Mouse (Mus musculus): ENCODE measurements around the gene Adamts12. TPM values are rescaled to one million over a fixed set of nuclear protein-coding genes. Genes with fewer than 3 reads are reported as not detected.

The Adamts12 gene
- polyA plus RNA-seq, 1 experiment from 2014 or later = 3.1 TPM

GRCm38 (mm10) chr15:11038476-11038875, 26.1 kb upstream of the Adamts12 start:
- ATAC-seq (ENCODE audit: low FRiP score) (no peak), DNase-seq (ENCODE audit: low spot score) (peak; percentile 92)
- Histone ChIP-seq H3K4me2 (replicated peaks) (peak overlapping the region; percentile 81), H3K36me3 (replicated peaks; ENCODE audit: control insufficient read depth, insufficient read depth) (no peaks in the 10 kb centered on the region), H3K9me3 (ENCODE audit: control insufficient read depth, low read length) (no peaks in the 10 kb centered on the region), H3K27ac (no peak overlapping the region), H3K27me3 (ENCODE audit: control insufficient read depth, insufficient read depth, low read length) (peaks cover 42% of the 10 kb centered on the region), H3K4me1 (replicated peaks; ENCODE audit: control insufficient read depth, insufficient read depth, low read length) (peaks cover 15% of the 10 kb centered on the region), H3K9ac (no peak overlapping the region), H3K4me3 (replicated peaks; ENCODE audit: low read length) (0 out of 2 replicates have a peak overlapping the region, but pooled peaks have one; percentile 39)
- 3% methylated on average over 12 of the region's 12 CpGs for WGBS

DNA sequence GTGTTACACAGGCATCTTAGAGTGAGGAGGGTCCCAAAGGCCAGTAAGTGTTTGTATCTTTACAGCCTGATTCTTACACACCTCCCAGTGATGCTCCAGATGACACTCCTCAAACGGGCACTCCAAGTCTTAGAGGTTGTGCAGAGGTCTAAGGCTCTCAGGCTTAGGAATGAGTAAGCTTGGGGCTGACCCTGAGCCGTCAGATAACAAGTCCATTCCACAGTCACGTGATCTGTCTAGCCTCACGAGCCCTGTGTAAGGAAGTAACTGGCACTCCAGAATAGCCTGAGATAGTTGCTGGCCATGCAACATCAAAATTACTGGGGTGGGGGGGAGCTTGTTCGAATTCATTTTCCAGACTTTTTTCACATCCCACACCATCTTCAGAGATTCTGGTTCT, 24.5 kb upstream of the Adamts12 start:
- WGBS = 77% methylated on average over 5 of the region's 5 CpGs
- ATAC-seq (ENCODE audit: low FRiP score) (no peak), DNase-seq (ENCODE audit: low spot score) (no peak)
- Histone ChIP-seq H3K36me3 (replicated peaks; ENCODE audit: control insufficient read depth, insufficient read depth) (no peaks in the 10 kb centered on the region), H3K27ac (no peak overlapping the region), H3K9me3 (ENCODE audit: control insufficient read depth, low read length) (no peaks in the 10 kb centered on the region), H3K27me3 (ENCODE audit: control insufficient read depth, insufficient read depth, low read length) (peaks cover 33% of the 10 kb centered on the region), H3K4me1 (replicated peaks; ENCODE audit: control insufficient read depth, insufficient read depth, low read length) (peaks cover 15% of the 10 kb centered on the region), H3K9ac (no peak overlapping the region), H3K4me2 (replicated peaks) (no peak overlapping the region), H3K4me3 (replicated peaks; ENCODE audit: low read length) (no peak overlapping the region)

DNA sequence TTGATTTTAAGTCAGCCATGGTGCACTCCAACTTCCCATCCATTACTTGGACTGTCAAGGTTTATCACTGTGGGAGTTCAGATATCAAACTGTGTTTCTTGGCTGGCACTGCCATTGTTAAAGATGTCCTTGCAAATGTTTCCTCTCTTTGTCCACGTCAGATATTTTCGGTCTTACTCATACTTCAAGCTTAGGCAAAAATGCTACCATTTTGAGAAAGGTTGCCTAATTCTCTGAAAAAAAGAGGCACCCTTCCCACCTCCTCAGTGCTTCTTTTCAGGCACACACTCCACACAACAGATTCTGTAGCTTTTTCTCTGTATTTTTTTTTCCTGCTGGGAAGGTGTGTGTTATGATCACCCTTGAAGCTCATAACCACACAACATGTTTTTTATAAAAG, 23.4 kb upstream of the Adamts12 start:
- DNase-seq (ENCODE audit: low spot score) (no peak), ATAC-seq (ENCODE audit: low FRiP score) (no peak)
- no peaks in the 10 kb centered on the region for H3K9me3 ChIP-seq (ENCODE audit: control insufficient read depth, low read length)
- H3K4me1 ChIP-seq (replicated peaks; ENCODE audit: control insufficient read depth, insufficient read depth, low read length) = peaks cover 13% of the 10 kb centered on the region
- no peak overlapping the region for H3K9ac ChIP-seq
- no peak overlapping the region for H3K27ac ChIP-seq
- H3K27me3 ChIP-seq (ENCODE audit: control insufficient read depth, insufficient read depth, low read length) = peaks cover 21% of the 10 kb centered on the region
- no peak overlapping the region for H3K4me3 ChIP-seq (replicated peaks; ENCODE audit: low read length)
- no peaks in the 10 kb centered on the region for H3K36me3 ChIP-seq (replicated peaks; ENCODE audit: control insufficient read depth, insufficient read depth)
- no peak overlapping the region for H3K4me2 ChIP-seq (replicated peaks)
- WGBS = 83% methylated on average over 2 of the region's 2 CpGs

DNA sequence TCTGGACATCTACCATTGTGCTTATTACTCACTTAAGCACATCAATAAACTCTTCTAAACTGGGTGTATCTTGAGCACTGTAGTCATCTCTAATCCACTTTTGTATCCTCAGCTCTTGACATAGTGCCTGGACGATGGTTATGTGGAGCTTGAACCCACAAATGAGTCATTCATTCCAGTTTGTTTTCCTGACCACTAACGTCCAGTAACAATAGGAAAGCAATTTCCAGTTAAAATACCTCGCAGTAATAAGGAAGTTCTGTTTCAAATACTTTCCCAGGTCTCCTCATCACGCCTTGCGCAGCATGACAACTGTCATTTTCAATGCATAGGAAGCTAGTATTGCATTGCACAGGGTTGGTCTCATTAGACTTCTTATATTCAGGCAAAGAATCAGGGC, 21.8 kb upstream of the Adamts12 start:
- no peak overlapping the region for H3K27ac ChIP-seq
- no peaks in the 10 kb centered on the region for H3K4me1 ChIP-seq (replicated peaks; ENCODE audit: control insufficient read depth, insufficient read depth, low read length)
- WGBS = 88% methylated on average over 5 of the region's 5 CpGs
- no peak overlapping the region for H3K9ac ChIP-seq
- H3K36me3 ChIP-seq (replicated peaks; ENCODE audit: control insufficient read depth, insufficient read depth) = no peaks in the 10 kb centered on the region
- no peak for DNase-seq (ENCODE audit: low spot score)
- no peaks in the 10 kb centered on the region for H3K9me3 ChIP-seq (ENCODE audit: control insufficient read depth, low read length)
- no peak for ATAC-seq (ENCODE audit: low FRiP score)
- no peak overlapping the region for H3K4me2 ChIP-seq (replicated peaks)
- peaks cover 5% of the 10 kb centered on the region for H3K27me3 ChIP-seq (ENCODE audit: control insufficient read depth, insufficient read depth, low read length)
- no peak overlapping the region for H3K4me3 ChIP-seq (replicated peaks; ENCODE audit: low read length)

DNA sequence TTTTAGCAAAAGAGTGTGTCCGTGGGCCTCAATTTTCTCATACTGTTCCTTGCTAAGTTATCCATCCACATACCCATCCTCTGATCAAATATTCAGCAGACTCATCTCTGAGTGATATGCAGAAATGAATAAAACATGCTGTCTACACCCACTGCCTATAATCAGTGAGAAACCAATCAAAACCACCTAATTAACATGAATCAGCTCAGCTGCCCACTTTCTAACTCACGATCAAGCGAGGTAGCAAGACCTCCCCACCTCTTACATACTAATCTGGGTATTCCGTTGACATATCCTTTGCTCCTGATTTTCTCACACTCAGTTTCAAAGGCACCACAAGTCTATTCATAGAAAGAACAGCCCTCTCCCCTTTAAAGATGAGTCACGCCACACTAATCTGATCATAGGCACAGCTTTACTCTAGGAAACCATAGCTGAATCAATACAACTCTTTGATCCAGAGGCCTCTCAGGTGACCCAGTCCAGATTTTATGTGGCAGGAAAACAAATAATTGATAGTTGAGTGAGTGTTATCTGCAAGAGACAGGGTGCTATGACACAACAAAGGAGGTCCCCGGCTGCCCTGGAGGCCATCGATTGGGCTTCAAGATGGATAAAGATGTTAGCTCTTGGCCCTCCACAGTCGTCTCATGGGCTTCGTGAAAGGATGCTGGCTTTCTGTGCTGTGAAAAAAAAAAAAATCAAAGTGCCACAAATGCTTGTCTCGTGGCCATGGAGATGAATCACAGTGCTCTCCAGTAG, 10.7 kb upstream of the Adamts12 start:
- no peak overlapping the region for H3K27ac ChIP-seq
- H3K4me2 ChIP-seq (replicated peaks) = no peak overlapping the region
- no peaks in the 10 kb centered on the region for H3K36me3 ChIP-seq (replicated peaks; ENCODE audit: control insufficient read depth, insufficient read depth)
- no peaks in the 10 kb centered on the region for H3K9me3 ChIP-seq (ENCODE audit: control insufficient read depth, low read length)
- no peaks in the 10 kb centered on the region for H3K27me3 ChIP-seq (ENCODE audit: control insufficient read depth, insufficient read depth, low read length)
- H3K4me1 ChIP-seq (replicated peaks; ENCODE audit: control insufficient read depth, insufficient read depth, low read length) = no peaks in the 10 kb centered on the region
- no peak overlapping the region for H3K9ac ChIP-seq
- DNase-seq (ENCODE audit: low spot score) (no peak), ATAC-seq (ENCODE audit: low FRiP score) (peak; percentile 17; the same call in 1 of the 2 replicates)
- WGBS = 37% methylated on average over 10 of the region's 10 CpGs
- H3K4me3 ChIP-seq (replicated peaks; ENCODE audit: low read length) = no peak overlapping the region

DNA sequence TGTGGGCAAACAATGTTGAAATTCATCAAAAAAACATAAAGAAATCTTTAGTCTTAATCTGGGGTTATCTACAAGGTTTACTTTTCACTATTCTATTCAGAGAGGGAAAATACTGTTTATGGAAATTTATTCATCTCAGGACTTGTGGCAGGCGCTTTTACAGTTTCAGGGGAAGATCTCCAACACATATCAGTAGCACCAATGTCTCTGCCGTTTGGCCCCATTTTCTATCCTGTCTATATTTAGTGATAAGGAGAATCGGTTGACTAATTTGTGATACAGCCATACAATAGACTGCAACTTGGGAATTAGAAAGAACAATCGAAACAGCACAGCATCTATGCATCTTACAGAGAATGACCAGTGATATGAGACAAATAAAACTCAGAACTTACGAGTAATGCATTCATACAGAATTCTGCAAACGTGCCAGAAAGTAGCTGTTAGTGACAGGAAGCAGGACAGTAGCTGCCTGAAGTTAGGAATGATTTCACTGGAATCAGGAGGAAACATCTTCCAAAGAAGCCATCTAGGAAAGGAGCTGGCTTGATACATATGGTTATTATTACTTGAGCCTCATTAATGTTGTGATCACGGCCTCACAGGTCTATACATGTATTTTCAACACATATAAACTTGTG, 10.0 kb upstream of the Adamts12 start:
- Histone ChIP-seq H3K4me2 (replicated peaks) (no peak overlapping the region), H3K27ac (no peak overlapping the region), H3K4me1 (replicated peaks; ENCODE audit: control insufficient read depth, insufficient read depth, low read length) (no peaks in the 10 kb centered on the region), H3K4me3 (replicated peaks; ENCODE audit: low read length) (no peak overlapping the region), H3K27me3 (ENCODE audit: control insufficient read depth, insufficient read depth, low read length) (no peaks in the 10 kb centered on the region), H3K9ac (no peak overlapping the region), H3K36me3 (replicated peaks; ENCODE audit: control insufficient read depth, insufficient read depth) (no peaks in the 10 kb centered on the region), H3K9me3 (ENCODE audit: control insufficient read depth, low read length) (no peaks in the 10 kb centered on the region)
- ATAC-seq (ENCODE audit: low FRiP score) (no peak), DNase-seq (ENCODE audit: low spot score) (no peak)
- WGBS = 62% methylated on average over 7 of the region's 7 CpGs

DNA sequence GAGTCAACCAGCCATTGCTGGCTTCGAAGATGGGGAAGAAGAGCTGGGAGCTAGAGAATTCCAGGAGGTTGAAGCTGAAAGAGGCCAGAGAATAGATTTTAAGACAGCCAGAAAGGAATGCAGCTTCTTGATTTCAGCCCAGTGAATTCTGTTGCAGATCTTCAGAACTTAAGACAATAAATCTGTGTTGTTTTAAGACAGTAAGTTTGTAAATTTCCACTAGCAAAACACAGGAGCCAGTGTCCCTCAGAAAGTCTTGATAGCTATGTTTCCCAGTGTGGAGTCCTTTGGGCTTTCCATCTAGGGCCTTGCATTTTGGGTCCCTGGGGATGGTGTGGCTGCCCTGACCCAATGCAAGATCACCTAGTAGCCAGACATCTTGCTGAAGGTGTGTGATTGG, 1.7 kb upstream of the Adamts12 start:
- Histone ChIP-seq H3K27ac (no peak overlapping the region), H3K4me2 (replicated peaks) (no peak overlapping the region), H3K9me3 (ENCODE audit: control insufficient read depth, low read length) (no peaks in the 10 kb centered on the region), H3K4me3 (replicated peaks; ENCODE audit: low read length) (no peak overlapping the region), H3K9ac (no peak overlapping the region), H3K27me3 (ENCODE audit: control insufficient read depth, insufficient read depth, low read length) (no peaks in the 10 kb centered on the region), H3K4me1 (replicated peaks; ENCODE audit: control insufficient read depth, insufficient read depth, low read length) (peaks cover 22% of the 10 kb centered on the region), H3K36me3 (replicated peaks; ENCODE audit: control insufficient read depth, insufficient read depth) (no peaks in the 10 kb centered on the region)
- no peak for ATAC-seq (ENCODE audit: low FRiP score)
- WGBS = 95% methylated on average over 1 of the region's 1 CpGs
- no peak for DNase-seq (ENCODE audit: low spot score)

DNA sequence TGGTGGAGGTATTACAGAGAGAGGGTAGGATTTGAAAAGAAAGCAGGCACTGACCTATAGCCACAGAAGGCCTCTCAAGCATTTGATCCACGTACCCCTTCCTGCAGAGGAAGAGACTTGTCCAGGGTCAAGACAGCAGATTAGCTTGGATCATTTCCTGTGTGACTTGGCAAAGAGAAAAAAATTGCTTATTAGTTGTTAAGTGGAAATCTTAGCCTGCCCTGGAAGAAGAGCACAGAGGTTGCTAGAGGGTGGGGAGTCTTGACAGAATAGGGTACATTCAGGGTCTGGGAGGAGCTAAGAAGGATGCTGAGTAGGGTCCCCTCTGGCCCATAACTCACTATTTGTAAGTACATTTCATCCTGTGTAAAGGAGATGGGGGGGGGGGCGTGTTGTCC, 431 bp upstream of the Adamts12 start:
- 15% methylated on average over 2 of the region's 2 CpGs for WGBS
- no peak for DNase-seq (ENCODE audit: low spot score)
- Histone ChIP-seq H3K4me3 (replicated peaks; ENCODE audit: low read length) (no peak overlapping the region), H3K9me3 (ENCODE audit: control insufficient read depth, low read length) (no peaks in the 10 kb centered on the region), H3K27me3 (ENCODE audit: control insufficient read depth, insufficient read depth, low read length) (no peaks in the 10 kb centered on the region), H3K27ac (no peak overlapping the region), H3K36me3 (replicated peaks; ENCODE audit: control insufficient read depth, insufficient read depth) (no peaks in the 10 kb centered on the region), H3K9ac (no peak overlapping the region), H3K4me2 (replicated peaks) (peak overlapping the region; percentile 55), H3K4me1 (replicated peaks; ENCODE audit: control insufficient read depth, insufficient read depth, low read length) (peaks cover 22% of the 10 kb centered on the region)
- no peak; the same call in 1 of the 2 replicates for ATAC-seq (ENCODE audit: low FRiP score)

- no peaks in the 10 kb centered on the region for H3K9me3 ChIP-seq (ENCODE audit: control insufficient read depth, low read length)
- peak overlapping the region; percentile 77 for H3K27ac ChIP-seq
- peaks cover 22% of the 10 kb centered on the region for H3K4me1 ChIP-seq (replicated peaks; ENCODE audit: control insufficient read depth, insufficient read depth, low read length)
- ATAC-seq (ENCODE audit: low FRiP score) (0 out of 2 replicates have a peak, but pooled peaks have one; percentile 28), DNase-seq (ENCODE audit: low spot score) (no peak)
- peak overlapping the region; percentile 48; the same call in 1 of the 2 replicates for H3K9ac ChIP-seq
- H3K27me3 ChIP-seq (ENCODE audit: control insufficient read depth, insufficient read depth, low read length) = no peaks in the 10 kb centered on the region
- 7% methylated on average over 9 of the region's 9 CpGs for WGBS
- peak overlapping the region; percentile 55 for H3K4me2 ChIP-seq (replicated peaks)
- H3K36me3 ChIP-seq (replicated peaks; ENCODE audit: control insufficient read depth, insufficient read depth) = no peaks in the 10 kb centered on the region
- peak overlapping the region; percentile 27 for H3K4me3 ChIP-seq (replicated peaks; ENCODE audit: low read length)
Observed at GRCm38 (mm10) chr15:11065528-11066171, 1.1 kb downstream of the Adamts12 start.

All from hindbrain, embryonic 14.5 days (tissue).